Mouse (Mus musculus) G1E-ER4 (cell line): ENCODE measurements around the gene Spen. TPM values are rescaled to one million over a fixed set of nuclear protein-coding genes. Genes with fewer than 3 reads are reported as not detected.

ENCODE experiments used
- GATA1 ChIP-seq: IDR thresholded peaks from one replicate; pipeline ENCODE4 v1.8.0; 2012; ENCODE audit warnings: low read length, inconsistent platforms
- polyA plus RNA-seq: library from polyadenylated mRNA; stranded (reverse); fragments of >175 nt; gene quantifications from 2 replicates; pipeline ENCODE4 v1.2.3, GENCODE M21; 2012

Gene Spen
- polyA plus RNA-seq, 1 experiment: 156 TPM

DNA sequence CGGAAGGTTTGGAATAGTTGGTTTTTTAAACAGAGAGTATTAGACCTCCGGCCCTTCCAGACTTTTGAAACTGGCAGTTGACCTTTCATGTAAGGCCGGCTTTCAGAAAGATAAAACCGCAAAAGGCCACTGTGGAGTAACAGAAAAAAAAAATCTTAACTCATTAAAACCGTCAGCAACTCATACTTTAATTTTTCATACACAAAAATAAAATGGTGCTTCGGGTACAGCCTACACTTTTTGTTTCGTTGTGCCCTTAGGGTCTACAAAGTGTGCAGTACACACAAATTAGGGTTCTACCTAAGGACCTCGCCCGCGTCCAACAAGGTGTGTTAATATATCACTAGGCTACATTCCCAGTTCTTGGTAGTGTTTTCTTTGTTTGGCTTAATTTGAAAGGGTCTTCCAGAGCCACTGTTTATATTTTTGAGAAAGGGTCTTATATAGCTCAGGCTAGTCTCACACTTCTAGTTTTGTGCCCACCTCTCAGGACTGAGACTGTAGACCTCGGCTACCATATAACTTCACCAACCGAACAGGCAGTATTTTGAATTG, 893 bp upstream of the Spen start:
- TF ChIP-seq GATA1: no peak

DNA sequence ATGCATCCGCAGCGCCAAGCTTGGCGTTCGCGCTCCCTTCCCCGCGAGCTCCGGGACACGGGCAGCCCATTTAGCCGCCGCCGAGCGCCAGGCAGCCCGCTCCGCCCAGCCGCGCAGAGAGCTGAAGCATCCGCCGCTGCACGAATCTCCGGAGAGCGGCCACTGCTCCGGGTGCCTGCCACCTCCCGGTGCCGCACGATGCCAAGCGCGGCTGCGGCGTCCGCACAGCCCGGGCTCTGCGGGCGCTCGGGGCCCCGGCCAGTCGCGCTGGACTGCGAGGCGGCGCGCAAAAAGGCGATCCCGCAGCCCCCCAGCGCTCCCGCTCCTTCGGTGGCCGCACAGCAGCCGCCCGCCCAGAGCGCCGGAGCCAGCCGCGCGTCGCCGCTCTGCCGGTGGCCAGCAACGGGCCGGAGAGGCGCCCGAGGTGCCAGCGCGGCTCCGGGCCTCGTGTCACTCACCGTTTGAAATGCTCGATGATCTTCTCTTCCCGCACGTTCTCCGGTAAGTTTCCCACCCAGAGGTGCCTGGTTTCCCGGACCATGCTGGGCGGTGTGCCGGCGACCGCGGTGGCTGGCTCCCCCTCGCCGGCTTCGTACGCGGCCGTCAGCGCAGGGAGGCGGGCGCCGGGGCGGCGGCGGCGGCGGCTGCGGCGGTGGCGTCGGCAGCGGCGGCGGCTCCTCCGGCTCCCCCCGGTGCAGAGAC, 540 bp downstream of the Spen start:
- TF ChIP-seq GATA1: no peak

DNA sequence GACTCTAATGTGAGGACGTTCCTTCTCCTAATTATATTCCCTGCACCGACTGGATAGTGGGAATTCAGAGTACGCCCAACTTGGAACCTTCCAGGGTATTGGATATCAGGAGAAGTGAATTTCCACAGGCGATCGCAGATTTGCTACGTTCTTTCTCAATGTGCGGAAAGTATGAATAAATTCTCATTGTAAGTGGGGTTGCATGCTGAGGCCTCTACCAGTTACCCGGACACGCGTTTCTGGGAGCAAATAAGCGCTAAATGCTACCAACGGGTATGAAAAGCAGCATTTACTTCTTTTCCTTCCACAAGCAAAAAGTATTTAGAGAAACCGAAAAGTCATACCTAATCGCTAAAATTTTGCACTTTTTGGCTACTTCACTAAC, 1.2 kb downstream of the Spen start:
- no peak for TF ChIP-seq GATA1

DNA sequence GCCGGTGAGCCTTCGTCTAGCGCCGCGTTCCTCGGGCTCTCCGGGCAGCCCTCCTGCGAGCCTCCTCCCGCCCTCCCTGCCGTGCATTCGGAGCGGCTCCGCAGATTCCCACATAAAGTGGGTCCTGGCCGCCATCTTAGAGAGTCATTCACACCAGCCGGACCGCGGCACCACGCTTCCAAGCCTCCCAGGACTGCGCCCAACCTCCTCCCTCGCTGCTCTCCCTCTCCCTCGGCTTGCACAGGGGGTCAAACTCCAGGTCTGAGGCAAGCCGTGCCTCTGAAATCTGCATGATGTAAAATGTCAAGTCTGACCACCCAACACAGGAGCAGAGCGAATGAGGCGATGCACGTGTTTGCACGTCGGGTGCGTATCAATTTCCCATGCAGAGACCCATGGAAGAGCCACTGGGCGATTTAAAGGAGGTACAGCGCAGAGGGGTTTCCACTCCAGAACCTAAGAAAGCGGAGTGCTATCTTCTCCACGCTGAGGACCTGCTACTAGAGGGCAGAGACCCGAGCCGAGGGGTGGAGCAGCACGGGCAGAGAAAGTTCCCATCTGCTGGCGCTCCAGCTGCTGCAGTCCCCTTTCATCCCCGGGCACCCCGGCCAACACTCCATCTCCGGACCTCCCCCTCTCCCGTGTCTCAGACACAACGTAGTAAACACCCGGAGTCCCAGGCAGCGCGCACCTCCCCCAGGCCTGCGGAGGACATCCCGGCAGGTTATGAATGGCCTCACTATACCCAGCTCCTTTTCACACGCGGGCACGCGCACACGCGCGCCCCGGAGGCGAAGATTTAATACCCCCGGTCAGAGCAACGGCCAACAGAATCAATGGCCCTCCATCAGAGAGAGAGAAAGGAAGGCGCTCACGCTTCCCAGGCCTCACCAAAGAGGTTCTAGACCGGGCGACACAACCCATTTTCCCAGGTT, 1.8 kb downstream of the Spen start:
- no peak for TF ChIP-seq GATA1

DNA sequence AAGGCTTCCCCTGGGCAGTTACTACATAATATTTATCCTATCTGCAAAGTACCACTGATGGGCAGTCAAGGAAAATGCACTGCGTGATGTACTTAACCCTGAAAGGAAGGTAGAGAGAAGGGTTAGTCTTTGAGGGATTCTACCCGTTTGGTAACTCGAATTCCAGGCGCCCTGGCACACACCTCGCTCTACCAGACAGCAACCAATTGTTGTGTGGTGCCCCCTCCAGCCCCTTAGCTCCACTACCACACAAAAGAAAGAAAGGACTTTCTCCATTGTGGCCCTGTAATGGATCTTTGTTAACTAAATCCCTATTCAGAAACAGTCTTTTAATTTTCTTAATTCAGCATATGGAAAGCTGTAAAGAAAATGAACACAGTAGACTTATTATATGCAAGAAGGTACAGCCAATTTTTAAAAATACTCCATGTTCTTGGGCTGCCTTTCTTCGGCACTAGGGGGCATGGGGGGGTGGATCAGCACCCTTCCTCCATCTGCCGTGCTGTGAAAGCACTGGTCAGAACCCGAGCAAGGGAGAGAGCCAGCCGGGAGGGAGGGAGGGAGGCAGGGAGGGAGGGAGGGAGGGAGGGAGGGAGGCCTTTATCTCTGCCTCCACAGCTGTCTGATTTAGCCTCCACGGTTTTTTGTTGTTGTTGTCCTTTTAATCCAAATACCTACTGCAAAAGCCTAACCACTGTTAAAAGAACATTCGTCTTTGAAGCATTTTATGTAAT, 3.3 kb downstream of the Spen start:
- TF ChIP-seq GATA1: no peak

DNA sequence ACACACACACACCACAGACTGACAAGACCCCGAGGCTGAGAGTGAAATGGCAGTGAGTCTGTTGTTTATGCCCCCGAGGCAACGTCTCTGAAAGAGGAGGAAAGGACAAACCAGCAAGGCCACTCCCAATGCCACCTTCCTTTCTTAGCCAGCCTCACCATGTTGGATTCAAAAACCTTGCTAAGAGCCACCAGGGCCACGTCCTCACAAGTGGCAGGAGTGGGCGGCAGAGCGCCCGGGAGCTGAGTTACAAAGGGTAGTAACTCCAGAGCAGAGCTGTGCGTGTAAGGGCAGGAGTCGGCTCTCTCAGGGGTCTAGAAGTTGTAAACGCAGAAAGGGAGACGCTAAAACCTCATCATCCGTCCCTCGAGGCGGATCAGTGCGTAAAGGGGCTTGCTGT, 7.4 kb downstream of the Spen start:
- TF ChIP-seq GATA1: no peak

DNA sequence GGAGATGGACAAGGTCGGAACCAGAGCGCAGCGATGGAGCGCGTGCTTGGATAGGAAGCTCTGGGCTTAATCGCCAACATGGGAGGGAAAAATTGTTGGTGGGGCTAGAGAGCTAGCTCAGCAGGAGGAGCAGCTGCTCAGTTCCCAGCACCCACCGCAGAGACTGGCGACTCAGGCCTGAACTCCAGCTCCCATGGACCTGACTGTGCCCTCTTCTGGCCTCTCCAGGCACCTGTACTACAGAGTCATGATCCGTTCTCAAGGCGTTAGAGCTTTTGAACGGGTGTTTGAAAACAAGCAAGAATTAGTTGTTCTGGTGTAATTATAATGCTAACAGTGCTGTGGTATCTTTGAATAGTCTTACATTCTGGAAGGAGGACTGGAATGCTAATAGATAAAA, 9.5 kb downstream of the Spen start:
- no peak for TF ChIP-seq GATA1

DNA sequence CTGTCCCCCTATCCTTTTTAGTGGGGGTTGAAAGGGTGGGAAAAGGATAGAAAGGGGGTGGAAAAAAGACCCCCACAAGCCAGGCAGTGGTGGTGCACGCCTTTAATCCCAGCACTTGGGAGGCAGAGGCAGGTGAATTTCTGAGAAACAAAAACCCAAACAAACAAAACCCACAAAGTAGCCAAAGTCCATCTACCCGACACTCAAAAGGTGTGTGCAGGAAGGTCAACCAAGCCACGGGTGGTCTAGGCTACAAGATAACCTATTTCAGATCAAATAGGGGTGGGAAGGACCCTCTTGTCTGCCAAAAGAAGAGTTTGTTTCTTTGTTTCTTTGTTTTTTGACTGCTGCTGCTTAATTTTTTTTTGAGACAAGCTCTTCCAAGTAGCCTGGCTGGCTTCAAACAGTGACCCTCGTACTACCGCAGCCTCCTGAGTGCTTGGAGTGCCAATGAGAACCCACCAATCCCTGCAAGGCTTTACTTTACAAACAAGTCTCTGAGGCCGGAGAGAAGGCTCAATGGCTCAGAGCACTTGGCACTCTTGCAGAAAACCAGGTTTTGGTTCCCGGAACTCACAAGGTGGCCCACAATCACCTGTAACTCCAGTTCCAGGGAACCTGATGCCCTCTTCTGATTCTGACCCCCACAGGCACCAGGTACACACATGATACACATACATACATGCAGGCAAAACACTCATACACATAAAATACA, 11.3 kb downstream of the Spen start:
- TF ChIP-seq GATA1: no peak

DNA sequence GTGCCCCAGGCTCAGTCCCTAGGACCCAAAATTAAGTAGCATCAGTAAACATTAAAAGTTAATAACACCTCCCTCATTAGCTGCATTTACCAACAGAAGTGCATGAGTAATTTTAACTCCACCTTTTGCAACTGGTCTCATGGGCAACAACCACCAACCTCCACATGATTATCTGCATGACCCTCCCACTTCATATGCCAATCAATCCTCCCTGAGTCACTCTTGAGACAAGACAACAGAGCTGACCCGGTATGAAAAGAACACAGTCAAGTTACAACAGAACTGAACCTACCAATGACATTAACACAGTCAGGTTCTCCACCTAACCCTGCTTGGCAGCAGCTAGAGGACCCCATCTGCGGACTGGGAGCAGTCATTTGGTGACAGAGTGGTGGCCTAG, 12.5 kb downstream of the Spen start:
- TF ChIP-seq GATA1: no peak

DNA sequence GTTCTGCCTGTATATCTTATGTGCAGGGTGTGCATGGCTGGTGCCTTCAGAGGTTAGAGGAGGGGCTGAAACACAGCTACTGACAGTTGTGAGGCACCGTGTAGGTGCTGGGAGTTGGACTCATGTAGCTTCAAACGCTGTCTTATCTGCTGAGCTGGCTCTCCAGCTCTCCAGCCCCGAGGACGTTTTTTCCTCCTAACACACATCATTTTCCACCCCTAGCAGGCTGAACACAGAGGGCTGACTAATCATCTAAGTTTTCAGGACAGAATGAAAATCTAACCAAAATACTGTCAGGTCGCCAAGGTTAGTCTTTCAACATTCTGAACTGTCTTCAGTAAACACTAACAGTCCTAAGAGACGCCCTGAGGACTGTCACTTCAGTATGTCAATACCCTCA, 13.7 kb downstream of the Spen start:
- TF ChIP-seq GATA1: no peak

DNA sequence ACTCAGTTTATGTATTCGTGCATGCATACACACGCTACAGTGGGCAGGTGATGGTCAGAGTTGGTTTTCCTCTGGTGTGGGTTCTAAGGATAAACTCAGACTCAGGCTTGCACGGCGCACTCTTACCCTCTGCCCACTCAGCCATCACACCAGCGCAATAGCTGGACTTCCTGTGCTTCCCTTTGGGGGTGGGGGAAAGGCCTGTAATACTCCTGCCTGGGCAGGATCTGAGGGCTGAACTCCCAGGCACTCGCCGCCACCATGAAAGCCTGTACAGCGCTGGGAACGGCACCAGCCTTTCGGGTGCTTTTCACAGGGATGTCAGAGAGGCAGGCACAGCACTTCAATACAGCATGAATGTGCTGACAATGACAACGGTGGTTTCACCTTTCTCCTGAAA, 15.3 kb downstream of the Spen start:
- TF ChIP-seq GATA1: no peak

DNA sequence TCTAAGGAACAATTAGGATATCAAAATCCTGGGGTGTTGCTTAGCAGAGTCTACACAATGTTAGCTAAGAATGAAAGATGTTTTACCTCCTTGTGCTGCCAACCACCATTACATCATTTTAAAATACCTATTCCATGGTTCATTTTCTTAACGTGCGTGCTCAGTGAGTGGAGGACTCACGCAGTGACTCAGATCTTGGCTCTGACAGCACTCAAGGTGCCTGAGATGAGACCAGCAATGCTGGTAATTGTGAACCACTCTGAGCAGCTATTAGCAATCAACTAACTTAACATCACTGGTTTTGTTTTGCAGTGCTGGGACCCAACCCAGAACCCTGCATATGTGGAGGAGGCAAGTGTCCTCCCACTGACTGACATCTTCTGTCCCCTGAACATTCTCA, 20.0 kb downstream of the Spen start:
- TF ChIP-seq GATA1: no peak

DNA sequence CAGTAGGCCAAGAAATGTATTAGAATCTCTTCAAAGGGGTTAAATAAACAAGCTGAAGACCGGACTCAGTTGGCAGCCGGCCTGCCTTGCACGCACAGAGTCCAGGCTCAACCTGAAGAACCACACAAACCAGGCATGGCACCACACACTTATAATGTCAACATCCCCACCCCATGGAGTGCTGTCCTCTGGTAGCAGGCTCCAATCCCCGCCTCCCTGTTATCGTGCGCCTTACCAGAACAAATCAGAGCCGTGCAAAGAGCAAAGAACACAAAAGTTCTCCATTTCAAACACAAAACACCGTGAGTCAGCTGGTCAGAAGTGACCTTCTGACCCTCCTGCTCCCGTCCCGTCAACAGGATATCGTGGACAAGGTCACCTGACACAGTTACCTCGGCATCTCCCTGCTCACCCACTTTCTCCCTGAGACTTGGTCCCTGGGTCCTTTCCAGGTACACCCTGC, 24.2 kb downstream of the Spen start:
- TF ChIP-seq GATA1: no peak

DNA sequence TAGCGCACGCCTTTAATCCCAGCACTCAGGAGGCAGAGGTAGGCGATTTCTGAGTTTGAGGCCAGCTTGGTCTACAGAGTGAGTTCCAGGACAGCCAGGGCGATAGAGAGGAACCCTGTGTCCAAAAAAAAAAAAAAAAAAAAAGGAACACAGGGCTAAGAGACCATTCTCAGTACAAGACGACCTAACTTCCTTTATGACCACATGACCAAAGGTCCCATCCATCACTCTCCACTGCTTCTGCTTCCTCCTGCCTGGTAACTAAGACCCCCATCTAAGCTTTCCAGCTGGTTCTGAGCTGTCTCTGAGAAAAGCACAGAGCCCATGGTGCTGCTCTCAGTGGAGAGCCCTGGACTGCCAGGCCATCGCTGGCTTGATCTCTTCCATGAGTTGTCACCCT, 26.3 kb downstream of the Spen start:
- TF ChIP-seq GATA1: no peak

DNA sequence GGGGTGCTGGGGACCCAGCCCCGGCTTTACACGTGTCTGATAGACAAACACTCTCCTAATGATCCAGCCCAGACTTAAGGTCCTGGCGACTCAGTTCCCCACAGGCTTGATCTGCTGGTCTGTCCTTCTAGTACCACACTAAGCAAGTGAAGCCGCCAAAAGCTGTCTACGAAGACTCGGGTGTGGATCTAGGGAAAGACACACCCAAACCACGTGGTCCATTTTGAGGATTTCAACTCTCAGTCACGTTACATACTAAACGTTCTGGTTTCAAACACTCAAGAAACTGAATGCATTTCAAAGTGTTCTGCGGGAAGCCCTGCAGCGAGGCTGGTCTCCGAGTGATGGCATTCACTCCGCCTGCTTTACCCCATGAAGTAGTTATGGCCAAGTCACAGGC, 27.9 kb downstream of the Spen start:
- TF ChIP-seq GATA1: no peak
